Mouse (Mus musculus) ES-Bruce4 (cell line): ENCODE data around the gene Zfp276.

Experiments
- CTCF ChIP-seq: IDR thresholded peaks from one replicate; pipeline ENCODE4 v1.8.1; 2011; ENCODE audit warnings: low read depth, low read length
- EP300 ChIP-seq: IDR thresholded peaks from 2 replicates; pipeline ENCODE4 v1.6.1; 2011; ENCODE audit warnings: low read depth, low read length; ENCODE audit not compliant: insufficient read depth
- POLR2A ChIP-seq: IDR thresholded peaks from one replicate; pipeline ENCODE4 v1.8.1; 2011; ENCODE audit warnings: low read length; ENCODE audit not compliant: insufficient read depth

DNA sequence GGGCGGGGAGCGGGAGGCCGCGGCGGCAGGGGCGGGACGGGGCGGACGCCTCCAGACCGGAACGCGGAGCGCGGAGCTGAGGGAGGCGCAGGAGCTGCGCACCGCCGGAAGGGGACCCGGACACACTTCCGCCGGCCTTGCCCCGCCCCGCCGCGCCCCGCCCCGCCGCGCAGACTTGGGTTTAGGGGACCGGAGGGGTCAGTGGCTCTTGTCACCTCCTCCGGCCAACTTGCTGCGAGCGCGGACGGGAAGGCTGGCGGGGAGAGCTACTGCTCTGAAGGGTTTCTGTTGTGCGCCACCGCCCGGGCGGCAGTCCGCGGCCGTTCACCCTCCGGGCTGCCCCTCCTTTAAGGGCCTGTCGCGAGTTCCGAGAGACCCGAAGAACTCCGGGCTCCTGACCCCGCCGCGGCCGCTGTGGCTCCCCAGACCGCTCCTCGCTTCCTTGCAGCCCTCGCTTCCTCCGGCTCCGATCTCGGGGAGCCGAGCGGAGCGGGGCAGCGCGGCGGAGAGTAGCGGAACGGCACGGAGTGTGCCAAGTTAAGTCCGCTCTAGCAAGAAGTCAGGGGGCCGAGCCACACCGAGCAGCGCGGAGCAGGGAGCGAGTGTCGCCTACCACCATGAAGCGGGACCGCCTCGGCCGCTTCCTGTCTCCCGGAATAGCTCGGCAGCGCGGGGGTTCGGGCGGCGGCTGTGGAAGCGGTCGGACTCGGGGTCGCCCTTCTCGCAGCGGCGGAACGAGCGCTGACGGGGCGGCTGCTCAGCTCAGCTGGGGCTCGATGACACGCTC is at the start of gene Zfp276, which contains the start of gene Vps9d1:
- no peak for TF ChIP-seq EP300
- no peak for TF ChIP-seq POLR2A
- TF ChIP-seq CTCF, result no peak
